Mouse (Mus musculus) lung, adult 2 months (tissue): ENCODE measurements around the gene Hsd17b11.

ENCODE experiments used
- CTCF ChIP-seq: fragments of 200-500 bp; IDR thresholded peaks from 2 replicates; pipeline ENCODE4 v1.5.1; 2011; ENCODE audit warnings: mild to moderate bottlenecking, low read length, control low read depth; ENCODE audit not compliant: insufficient read depth
- POLR2A ChIP-seq: fragments of 200-500 bp; IDR thresholded peaks from 2 replicates; pipeline ENCODE4 v1.6.1; 2011; ENCODE audit warnings: low read depth, mild to moderate bottlenecking, control low read depth, low read length, borderline replicate concordance; ENCODE audit errors: extremely low read depth

DNA sequence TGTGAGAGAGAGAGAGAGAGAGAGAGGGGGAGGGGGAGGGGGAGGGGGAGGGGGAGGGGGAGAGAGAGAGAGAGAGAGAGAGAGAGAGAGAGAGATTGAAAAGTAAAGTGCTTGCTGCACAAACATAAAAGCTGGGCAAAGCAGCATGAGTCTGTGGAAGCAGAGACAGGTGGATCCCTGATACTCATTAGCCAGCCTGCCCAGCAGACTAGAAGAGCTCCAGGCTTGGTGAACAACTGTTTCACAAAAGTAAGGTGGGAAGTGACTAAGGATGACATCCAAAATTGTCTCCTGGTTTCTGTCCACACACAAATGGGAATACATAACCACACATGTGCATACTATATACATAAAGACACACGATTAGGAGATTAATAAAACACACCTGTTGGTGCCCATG is 81.9 kb downstream of the Hsd17b11 start:
- TF ChIP-seq CTCF (no peak), POLR2A (no peak)
